Mouse (Mus musculus) inflammation-experienced regulatory T-cells, adult 6 months (primary cell): ENCODE results near the gene Atp13a2. TPM values are rescaled to one million over a fixed set of nuclear protein-coding genes. Genes with fewer than 3 reads are reported as not detected.

Experiments used
- ATAC-seq: one replicate; pipeline ENCODE4 v1.8.0; 2017
- polyA plus RNA-seq, 3 experiments: library from polyadenylated mRNA; unstranded; fragments of 100-300 nt; shearing (Covaris generic); gene quantifications; one replicate each; pipeline ENCODE4 v1.2.1; 2017

Atp13a2 gene
- polyA plus RNA-seq, 3 experiments from 2014 or later = 3.1 to 5.9 (median 5.6) TPM

- ATAC-seq = no peak
These were observed 62.3 kb downstream of the Atp13a2 start for GRCm38 (mm10) chr4:141048810-141049475.

GRCm38 (mm10) chr4:141049476-141049835, 62.8 kb downstream of the Atp13a2 start:
- no peak for ATAC-seq

GRCm38 (mm10) chr4:141052442-141052841, 65.8 kb downstream of the Atp13a2 start:
- ATAC-seq = no peak

GRCm38 (mm10) chr4:141053138-141053537, 66.5 kb downstream of the Atp13a2 start:
- ATAC-seq = no peak

GRCm38 (mm10) chr4:141053568-141054161, 67.0 kb downstream of the Atp13a2 start:
- ATAC-seq = no peak

Other genes starting within 250 kb of the Atp13a2 start
- not detected for gene Padi6, start 244.2 kb upstream of the Atp13a2 start, polyA plus RNA-seq
- gene Padi4, start 212.6 kb upstream of the Atp13a2 start, polyA plus RNA-seq = 1 to 10 TPM in 1 of 3 experiments, under 1 TPM in 2; 0.82 to 3.4 (median 0.96) TPM
- gene Padi3, start 176.2 kb upstream of the Atp13a2 start, polyA plus RNA-seq = not detected
- under 1 TPM in 2 of 3 experiments, not detected in 1; 0.28 to 0.36 TPM for gene Padi1, start 141.1 kb upstream of the Atp13a2 start, polyA plus RNA-seq
- 10 to 100 TPM in 1 of 3 experiments, 1 to 10 TPM in 2; 7.9 to 20.2 (median 9.7) TPM for gene Padi2, start 80.5 kb upstream of the Atp13a2 start, polyA plus RNA-seq
- 100 to 1,000 TPM; 275 to 381 (median 276) TPM for gene Sdhb, start 25.7 kb upstream of the Atp13a2 start, polyA plus RNA-seq
- not detected for gene Mfap2, start 23.5 kb downstream of the Atp13a2 start, polyA plus RNA-seq
- gene Crocc, start 73.7 kb downstream of the Atp13a2 start, polyA plus RNA-seq = 1 to 10 TPM in 1 of 3 experiments, under 1 TPM in 2; 0.67 to 1.2 (median 0.67) TPM
- gene Necap2, start 91.5 kb downstream of the Atp13a2 start, polyA plus RNA-seq = 10 to 100 TPM; 85.9 to 95.9 (median 91.8) TPM
- gene Spata21, start 101.5 kb downstream of the Atp13a2 start, polyA plus RNA-seq = 1 to 10 TPM; 1.1 to 1.5 (median 1.5) TPM
- 10 to 100 TPM; 37.9 to 88.5 (median 58.2) TPM for gene Szrd1, start 152.9 kb downstream of the Atp13a2 start, polyA plus RNA-seq
- gene Fbxo42, start 161.0 kb downstream of the Atp13a2 start, polyA plus RNA-seq = 1 to 10 TPM; 5.5 to 6.3 (median 5.8) TPM
- 1 to 10 TPM; 1.7 to 6.1 (median 3.3) TPM for gene Rsg1, start 227.1 kb downstream of the Atp13a2 start, polyA plus RNA-seq